Mouse (Mus musculus): ENCODE results near the gene Hdhd3. TPM values are rescaled to one million over a fixed set of nuclear protein-coding genes. Genes with fewer than 3 reads are reported as not detected.

Hdhd3 gene
- polyA plus RNA-seq, 1 experiment: 19.7 TPM

DNA sequence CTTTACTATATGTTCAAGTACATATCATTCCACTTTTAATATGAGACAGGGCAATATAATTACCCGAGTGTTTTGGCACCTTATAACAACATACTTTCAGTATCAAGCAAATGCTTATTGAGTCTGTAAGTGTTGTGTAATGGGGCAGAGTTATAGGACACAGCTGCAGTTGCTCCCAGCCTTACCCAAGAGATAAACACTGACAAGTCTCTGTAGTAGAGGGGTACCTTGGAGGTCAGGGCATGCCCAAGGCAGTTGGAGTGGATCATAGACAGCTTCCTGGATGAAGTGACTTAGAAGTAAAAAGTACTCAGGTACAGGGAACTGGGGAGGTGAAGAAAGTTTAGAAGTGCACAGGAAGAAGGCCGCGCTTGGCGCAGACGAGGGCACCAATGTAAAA is 16.1 kb downstream of the Hdhd3 start:
- Histone ChIP-seq H3K27me3 (ENCODE audit: control insufficient read depth, insufficient read depth, insufficient read length) (no peaks in the 10 kb centered on the region), H3K4me3 (ENCODE audit: insufficient read depth, poor library complexity, severe bottlenecking) (no peak overlapping the region), H3K79me3 (ENCODE audit: low read depth) (no peaks in the 10 kb centered on the region), H3K79me2 (ENCODE audit: control insufficient read depth, insufficient read depth) (no peaks in the 10 kb centered on the region), H3K36me3 (ENCODE audit: control insufficient read depth, insufficient read depth) (no peaks in the 10 kb centered on the region), H3ac (ENCODE audit: control insufficient read depth, insufficient read length, low read depth) (no peak overlapping the region)
- no peak for TF ChIP-seq FOSL1 (IDR thresholded peaks at IDR 0.05; ENCODE audit: insufficient read depth, low read length, poor library complexity, severe bottlenecking)
- TF ChIP-seq CEBPB (IDR thresholded peaks at IDR 0.05; ENCODE audit: low read depth): no peak
- no peak for TF ChIP-seq USF1 (IDR thresholded peaks at IDR 0.05; ENCODE audit: low read depth)
- TF ChIP-seq MAX (IDR thresholded peaks at IDR 0.05): no peak
- no peak for TF ChIP-seq CTCF (IDR thresholded peaks at IDR 0.05; ENCODE audit: control insufficient read depth, insufficient read depth, insufficient read length)
- no peak for TF ChIP-seq MYOD1 (IDR thresholded peaks at IDR 0.05; ENCODE audit: control insufficient read depth, insufficient read length, low read depth)
- TF ChIP-seq MYOG (IDR thresholded peaks at IDR 0.05; ENCODE audit: control insufficient read depth, extremely low read depth, insufficient read length): no peak

DNA sequence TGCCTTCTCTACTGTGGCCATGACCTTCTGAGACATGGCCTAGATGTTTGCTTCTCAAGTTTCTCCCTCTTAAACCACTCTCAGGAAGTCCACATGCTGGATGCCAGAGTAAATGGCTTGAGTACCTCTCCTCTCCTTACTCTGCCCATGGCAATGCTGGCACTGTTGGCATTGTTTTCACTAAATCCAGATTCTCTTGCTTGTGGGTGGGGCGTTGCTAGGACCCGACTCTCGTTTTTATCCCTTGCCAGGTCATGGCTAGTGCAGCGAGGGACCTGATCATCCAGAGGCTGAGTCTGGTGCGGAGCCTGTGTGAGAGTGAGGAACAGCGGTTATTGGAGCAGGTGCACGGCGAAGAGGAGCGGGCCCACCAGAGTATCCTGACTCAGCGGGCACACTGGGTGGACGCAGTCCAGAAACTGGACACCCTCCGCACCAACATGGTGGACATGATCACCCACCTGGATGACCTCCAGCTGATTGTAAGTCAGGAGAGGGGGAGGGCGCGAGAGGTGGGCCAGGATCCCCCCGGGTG is 17.0 kb downstream of the Hdhd3 start:
- Histone ChIP-seq H3K36me3 (ENCODE audit: control insufficient read depth, insufficient read depth) (no peaks in the 10 kb centered on the region), H3ac (ENCODE audit: control insufficient read depth, insufficient read length, low read depth) (no peak overlapping the region), H3K79me3 (ENCODE audit: low read depth) (no peaks in the 10 kb centered on the region), H3K27me3 (ENCODE audit: control insufficient read depth, insufficient read depth, insufficient read length) (no peaks in the 10 kb centered on the region), H3K4me3 (ENCODE audit: insufficient read depth, poor library complexity, severe bottlenecking) (no peak overlapping the region), H3K79me2 (ENCODE audit: control insufficient read depth, insufficient read depth) (no peaks in the 10 kb centered on the region)
- no peak for TF ChIP-seq MYOG (IDR thresholded peaks at IDR 0.05; ENCODE audit: control insufficient read depth, extremely low read depth, insufficient read length)
- TF ChIP-seq MYOD1 (IDR thresholded peaks at IDR 0.05; ENCODE audit: control insufficient read depth, insufficient read length, low read depth): no peak
- TF ChIP-seq CEBPB (IDR thresholded peaks at IDR 0.05; ENCODE audit: low read depth): no peak
- TF ChIP-seq CTCF (IDR thresholded peaks at IDR 0.05; ENCODE audit: control insufficient read depth, insufficient read depth, insufficient read length): no peak
- TF ChIP-seq MAX (IDR thresholded peaks at IDR 0.05): no peak
- TF ChIP-seq FOSL1 (IDR thresholded peaks at IDR 0.05; ENCODE audit: insufficient read depth, low read length, poor library complexity, severe bottlenecking): no peak
- TF ChIP-seq USF1 (IDR thresholded peaks at IDR 0.05; ENCODE audit: low read depth): no peak

DNA sequence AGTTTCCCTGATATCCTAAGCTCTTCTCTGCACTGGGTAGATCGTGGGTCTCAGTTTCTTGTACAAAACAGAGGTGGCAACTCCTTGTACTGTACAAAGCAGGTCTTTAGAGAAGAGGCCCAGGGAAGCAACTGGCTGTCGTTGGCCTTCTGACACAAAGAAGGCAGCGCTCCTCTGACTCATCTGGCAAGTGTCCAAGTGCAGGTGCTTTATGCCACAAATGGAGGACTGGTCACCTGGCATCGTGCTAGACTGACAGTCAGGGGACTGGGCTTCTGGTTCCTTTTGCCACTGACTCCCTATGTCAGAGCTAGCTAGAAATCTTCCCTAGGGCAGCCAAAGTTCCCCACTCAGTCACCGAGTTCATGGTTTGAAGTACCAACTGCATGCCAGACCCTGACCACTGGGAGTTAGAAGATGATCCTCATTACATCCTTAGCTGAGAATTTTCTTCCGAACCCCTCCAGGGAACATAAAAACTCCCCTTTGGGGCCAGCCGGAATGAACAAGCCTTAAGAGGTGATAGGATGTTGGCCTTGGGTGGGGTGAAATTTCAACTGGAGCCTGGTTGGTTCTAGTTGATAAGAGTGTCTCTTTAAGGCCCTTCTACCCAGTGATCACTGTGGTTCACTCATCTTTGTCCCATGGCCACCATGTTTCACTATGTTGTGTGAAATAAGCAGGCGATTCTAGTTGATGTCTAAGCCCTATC is 17.7 kb downstream of the Hdhd3 start:
- Histone ChIP-seq H3K4me3 (ENCODE audit: insufficient read depth, poor library complexity, severe bottlenecking) (no peak overlapping the region), H3K36me3 (ENCODE audit: control insufficient read depth, insufficient read depth) (no peaks in the 10 kb centered on the region), H3K79me3 (ENCODE audit: low read depth) (no peaks in the 10 kb centered on the region), H3K27me3 (ENCODE audit: control insufficient read depth, insufficient read depth, insufficient read length) (no peaks in the 10 kb centered on the region), H3K79me2 (ENCODE audit: control insufficient read depth, insufficient read depth) (no peaks in the 10 kb centered on the region), H3ac (ENCODE audit: control insufficient read depth, insufficient read length, low read depth) (no peak overlapping the region)
- TF ChIP-seq MAX (IDR thresholded peaks at IDR 0.05) (no peak), FOSL1 (IDR thresholded peaks at IDR 0.05; ENCODE audit: insufficient read depth, low read length, poor library complexity, severe bottlenecking) (no peak), USF1 (IDR thresholded peaks at IDR 0.05; ENCODE audit: low read depth) (no peak), CTCF (IDR thresholded peaks at IDR 0.05; ENCODE audit: control insufficient read depth, insufficient read depth, insufficient read length) (no peak), MYOG (IDR thresholded peaks at IDR 0.05; ENCODE audit: control insufficient read depth, extremely low read depth, insufficient read length) (no peak), CEBPB (IDR thresholded peaks at IDR 0.05; ENCODE audit: low read depth) (no peak), MYOD1 (IDR thresholded peaks at IDR 0.05; ENCODE audit: control insufficient read depth, insufficient read length, low read depth) (no peak)

DNA sequence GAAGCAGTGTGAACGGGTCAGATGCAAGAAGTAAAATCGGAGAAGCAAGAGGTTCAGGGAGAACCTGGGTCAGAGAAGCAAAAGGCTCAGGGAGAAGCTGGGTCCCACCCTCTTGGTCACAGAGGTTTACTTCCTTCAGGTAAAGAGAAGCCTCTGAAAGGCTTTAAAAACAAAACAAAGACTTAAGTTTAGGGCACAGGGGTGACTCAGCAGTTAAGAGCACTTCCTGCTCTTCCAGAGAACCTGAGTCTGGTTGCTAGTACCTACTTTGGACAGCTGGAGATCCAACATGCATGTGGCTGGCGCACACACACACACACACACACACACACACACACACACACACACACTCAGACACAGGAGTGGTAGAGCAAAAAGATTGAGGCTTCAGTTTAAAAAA is 18.3 kb downstream of the Hdhd3 start:
- no peak for TF ChIP-seq MYOG (IDR thresholded peaks at IDR 0.05; ENCODE audit: control insufficient read depth, extremely low read depth, insufficient read length)
- TF ChIP-seq MAX (IDR thresholded peaks at IDR 0.05): no peak
- no peak for TF ChIP-seq FOSL1 (IDR thresholded peaks at IDR 0.05; ENCODE audit: insufficient read depth, low read length, poor library complexity, severe bottlenecking)
- no peak for TF ChIP-seq CEBPB (IDR thresholded peaks at IDR 0.05; ENCODE audit: low read depth)
- TF ChIP-seq USF1 (IDR thresholded peaks at IDR 0.05; ENCODE audit: low read depth): no peak
- no peak for TF ChIP-seq CTCF (IDR thresholded peaks at IDR 0.05; ENCODE audit: control insufficient read depth, insufficient read depth, insufficient read length)
- no peak for TF ChIP-seq MYOD1 (IDR thresholded peaks at IDR 0.05; ENCODE audit: control insufficient read depth, insufficient read length, low read depth)
- H3ac ChIP-seq (ENCODE audit: control insufficient read depth, insufficient read length, low read depth): no peak overlapping the region
- H3K4me3 ChIP-seq (ENCODE audit: insufficient read depth, poor library complexity, severe bottlenecking): no peak overlapping the region
- H3K36me3 ChIP-seq (ENCODE audit: control insufficient read depth, insufficient read depth): no peaks in the 10 kb centered on the region
- H3K79me3 ChIP-seq (ENCODE audit: low read depth): no peaks in the 10 kb centered on the region
- no peaks in the 10 kb centered on the region for H3K27me3 ChIP-seq (ENCODE audit: control insufficient read depth, insufficient read depth, insufficient read length)
- H3K79me2 ChIP-seq (ENCODE audit: control insufficient read depth, insufficient read depth): no peaks in the 10 kb centered on the region

DNA sequence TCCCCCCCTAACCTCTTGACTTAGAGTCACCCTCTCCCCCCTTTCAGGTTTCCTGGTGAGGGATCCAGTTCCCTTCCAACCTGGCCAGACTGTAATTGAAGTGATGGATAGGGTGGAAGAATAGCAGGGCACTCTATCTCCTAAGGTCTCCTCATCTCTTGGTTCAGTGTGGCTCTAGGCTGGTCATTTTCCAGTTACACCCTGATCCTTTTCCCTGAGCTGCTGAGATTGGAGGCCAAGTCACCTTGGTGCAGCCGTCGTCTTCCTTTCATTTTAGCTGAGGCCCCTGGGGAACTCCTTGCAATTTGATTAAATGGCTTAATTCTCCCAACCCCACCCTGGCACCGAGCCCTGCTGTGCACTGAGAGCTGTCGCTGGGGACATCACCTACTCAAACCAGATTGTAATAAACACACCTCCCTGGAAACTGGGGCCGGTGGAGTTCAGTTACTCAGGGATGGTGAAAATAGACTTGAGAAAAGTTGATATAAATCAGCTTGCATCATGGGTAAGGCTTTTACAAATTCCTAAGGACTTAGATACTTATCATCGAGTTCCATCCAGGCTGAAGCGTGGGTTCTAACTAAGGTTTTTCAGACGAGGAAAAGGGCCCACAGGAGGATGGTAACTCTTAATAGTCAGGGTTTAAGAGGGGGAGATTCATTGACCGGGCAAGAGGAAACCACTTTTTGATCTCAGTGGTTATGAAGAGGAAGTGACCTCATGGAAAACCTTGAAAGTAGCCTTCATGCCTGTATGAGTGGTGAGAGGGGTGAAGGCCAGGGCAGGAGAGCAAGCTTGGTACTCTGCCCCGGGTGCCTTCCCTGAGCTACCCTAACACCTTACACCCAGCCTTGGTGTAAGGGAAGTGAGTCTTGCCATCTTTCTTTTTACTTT is 22.3 kb downstream of the Hdhd3 start:
- H3K36me3 ChIP-seq (ENCODE audit: control insufficient read depth, insufficient read depth): no peaks in the 10 kb centered on the region
- no peaks in the 10 kb centered on the region for H3K79me2 ChIP-seq (ENCODE audit: control insufficient read depth, insufficient read depth)
- H3K79me3 ChIP-seq (ENCODE audit: low read depth): no peaks in the 10 kb centered on the region
- no peak overlapping the region for H3ac ChIP-seq (ENCODE audit: control insufficient read depth, insufficient read length, low read depth)
- H3K27me3 ChIP-seq (ENCODE audit: control insufficient read depth, insufficient read depth, insufficient read length): no peaks in the 10 kb centered on the region
- no peak for TF ChIP-seq CEBPB (IDR thresholded peaks at IDR 0.05; ENCODE audit: low read depth)
- no peak for TF ChIP-seq FOSL1 (IDR thresholded peaks at IDR 0.05; ENCODE audit: insufficient read depth, low read length, poor library complexity, severe bottlenecking)
- no peak for TF ChIP-seq MAX (IDR thresholded peaks at IDR 0.05)
- no peak for TF ChIP-seq USF1 (IDR thresholded peaks at IDR 0.05; ENCODE audit: low read depth)
- TF ChIP-seq MYOD1 (IDR thresholded peaks at IDR 0.05; ENCODE audit: control insufficient read depth, insufficient read length, low read depth): no peak
- TF ChIP-seq CTCF (IDR thresholded peaks at IDR 0.05; ENCODE audit: control insufficient read depth, insufficient read depth, insufficient read length): no peak
- no peak overlapping the region for H3K4me3 ChIP-seq (ENCODE audit: insufficient read depth, poor library complexity, severe bottlenecking)
